In the genomic region with DNA sequence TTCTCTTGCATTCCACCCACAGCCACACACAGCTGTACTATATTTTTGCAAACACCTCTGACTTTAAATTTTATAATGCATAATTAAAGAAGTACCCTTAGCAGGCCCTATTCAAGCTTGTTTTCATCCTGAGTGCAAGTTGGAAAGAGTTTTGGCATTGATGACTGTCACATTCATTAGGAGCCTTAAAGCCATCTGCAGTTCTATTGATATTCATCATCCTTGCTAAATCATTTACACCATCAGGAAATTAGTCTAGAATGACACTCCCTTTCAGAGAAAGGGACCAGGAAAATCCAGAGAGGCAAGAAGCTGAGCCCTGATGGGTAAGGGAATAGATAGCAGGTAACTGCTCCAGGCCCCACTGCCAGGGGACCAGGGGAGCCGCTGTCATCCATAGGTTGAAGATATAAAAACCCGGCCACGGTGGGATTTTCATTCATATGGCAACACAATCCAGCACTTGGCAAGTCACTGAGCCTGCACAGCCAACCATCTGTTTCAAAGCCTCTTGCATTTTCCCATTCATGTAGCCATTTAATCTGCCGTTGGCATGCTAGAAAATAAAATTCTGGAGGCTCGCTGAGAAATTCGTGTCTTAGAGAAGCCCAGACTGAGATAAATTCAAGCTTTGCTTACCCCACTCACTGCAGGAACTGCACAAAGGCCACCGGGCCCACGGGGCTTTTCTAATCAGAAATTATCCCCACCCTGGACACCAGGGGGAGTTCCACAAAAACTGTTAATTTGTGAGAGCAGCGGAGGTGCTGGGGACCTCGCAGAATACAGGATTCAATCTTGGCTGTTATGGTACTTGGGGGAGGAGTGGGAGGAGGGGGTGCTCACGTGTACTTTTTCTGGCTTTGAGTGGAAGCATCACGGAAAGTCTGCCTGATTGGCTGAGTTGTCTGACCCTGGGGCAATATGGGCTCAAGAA, we compare ENCODE assay signal across 8 mouse cellular contexts.
A peak's percentile ranks its signal among the peaks of the same experiment; 100 is the strongest.
DNase-seq lines count a peak whose midpoint lies in the region; ATAC-seq and TF ChIP-seq lines count a peak whose summit lies in the region.
"Had no signal": no experiment of that assay in that cellular context is flagged by ENCODE, and none has a peak within 500 bp of the region (broad histone marks: within the 10 kb centered on the region; RNA-seq: fewer than 3 reads in every experiment).

No protein-coding gene starts in this region.

- no peaks in the 10 kb centered on the region for H3K4me1 ChIP-seq in lung, postnatal 0 days (ENCODE audit: insufficient read depth, low read depth, low read length)
- H3K4me1 ChIP-seq in neural tube, embryonic 15.5 days, result peaks cover 7% of the 10 kb centered on the region; the same call in 1 of the 2 replicates

- no peaks in the 10 kb centered on the region for H3K27me3 ChIP-seq in lung, postnatal 0 days (replicated peaks; ENCODE audit: insufficient read depth, low read length)
- no peaks in the 10 kb centered on the region for H3K27me3 ChIP-seq in neural tube, embryonic 15.5 days (replicated peaks)
- H3K27me3 ChIP-seq: embryonic facial prominence, embryonic 12.5 days had no signal

- 58% methylated on average over 12 of the region's 12 CpGs for WGBS in lung, postnatal 0 days
- 56% methylated on average over 12 of the region's 12 CpGs for WGBS in neural tube, embryonic 15.5 days

- H3K9me3 ChIP-seq in lung, postnatal 0 days (ENCODE audit: low read length), result no peaks in the 10 kb centered on the region
- H3K9me3 ChIP-seq in neural tube, embryonic 15.5 days (replicated peaks), result no peaks in the 10 kb centered on the region
- H3K9me3 ChIP-seq: embryonic facial prominence, embryonic 12.5 days had no signal

- TF ChIP-seq POLR2A in brain, embryonic 14.5 days (IDR thresholded peaks at IDR 0.05; ENCODE audit: borderline replicate concordance, extremely low read depth, insufficient read depth, insufficient read length, poor library complexity, severe bottlenecking), result no peak

- no peak overlapping the region for H3K4me2 ChIP-seq in lung, postnatal 0 days (replicated peaks; ENCODE audit: low read depth, low read length)
- no peak overlapping the region for H3K4me2 ChIP-seq in neural tube, embryonic 15.5 days
- H3K4me2 ChIP-seq: embryonic facial prominence, embryonic 12.5 days had no signal

- no peak for DNase-seq in lung, postnatal 0 days (ENCODE audit: low spot score)
- DNase-seq in lung, postnatal 4 days, result no peak
- peak; percentile 89 for DNase-seq in brain, embryonic 14.5 days (ENCODE audit: low read depth)
- peak; percentile 15 to 30 for DNase-seq in frontal cortex, postnatal 36 days (ENCODE audit: low spot score in 2 of 2)
- no peak for DNase-seq in urinary bladder, postnatal 4 days (ENCODE audit: low spot score in 2 of 2)
- no peak for DNase-seq in thymus, postnatal 36 days

- H3K9ac ChIP-seq in lung, postnatal 0 days (replicated peaks; ENCODE audit: low read depth), result no peak overlapping the region
- H3K9ac ChIP-seq in neural tube, embryonic 15.5 days (replicated peaks), result no peak overlapping the region
- H3K9ac ChIP-seq: embryonic facial prominence, embryonic 12.5 days had no signal

- no peak overlapping the region for H3K27ac ChIP-seq in lung, postnatal 0 days (ENCODE audit: low read length)
- no peak overlapping the region for H3K27ac ChIP-seq in neural tube, embryonic 15.5 days (replicated peaks)
- H3K27ac ChIP-seq: embryonic facial prominence, embryonic 12.5 days had no signal

- H3K36me3 ChIP-seq in lung, postnatal 0 days (ENCODE audit: insufficient read depth, low read length), result no peaks in the 10 kb centered on the region
- no peaks in the 10 kb centered on the region for H3K36me3 ChIP-seq in neural tube, embryonic 15.5 days
- H3K36me3 ChIP-seq: embryonic facial prominence, embryonic 12.5 days had no signal

- no peak for TF ChIP-seq EP300 in lung, postnatal 0 days (IDR thresholded peaks at IDR 0.05)

- peak; percentile 45 for TF ChIP-seq CTCF in lung, postnatal 0 days (IDR thresholded peaks at IDR 0.05)
- TF ChIP-seq CTCF in brain, embryonic 14.5 days (IDR thresholded peaks at IDR 0.05; ENCODE audit: borderline replicate concordance, extremely low read depth, insufficient read depth, insufficient read length), result peak; percentile 44; the same call in 1 of the 2 replicates

- no peak for ATAC-seq in lung, postnatal 0 days
- ATAC-seq in neural tube, embryonic 15.5 days (ENCODE audit: low FRiP score), result peak; percentile 37; the same call in 1 of the 2 replicates

- no peak overlapping the region for H3K4me3 ChIP-seq in lung, postnatal 0 days (ENCODE audit: low read depth, low read length)
- H3K4me3 ChIP-seq in neural tube, embryonic 15.5 days (replicated peaks), result no peak overlapping the region
- H3K4me3 ChIP-seq: embryonic facial prominence, embryonic 12.5 days had no signal

Comparison
In these comparisons a context has a peak if more than half of its experiments do, and no peak if none do; other contexts are left out.
1. DNase-seq: peak in brain, embryonic 14.5 days (single experiment) and frontal cortex, postnatal 36 days (2 of 2); none in lung, postnatal 0 days (single experiment), lung, postnatal 4 days (0 of 2), urinary bladder, postnatal 4 days (0 of 2) and thymus, postnatal 36 days (0 of 2).